Mouse (Mus musculus): ENCODE data around the gene Cx3cr1.
"Not testable (repeated sequence)": the region's sequence is repeated elsewhere in the genome, so short reads cannot be mapped to it uniquely, and the experiment has no call there.

Cx3cr1 gene

DNA sequence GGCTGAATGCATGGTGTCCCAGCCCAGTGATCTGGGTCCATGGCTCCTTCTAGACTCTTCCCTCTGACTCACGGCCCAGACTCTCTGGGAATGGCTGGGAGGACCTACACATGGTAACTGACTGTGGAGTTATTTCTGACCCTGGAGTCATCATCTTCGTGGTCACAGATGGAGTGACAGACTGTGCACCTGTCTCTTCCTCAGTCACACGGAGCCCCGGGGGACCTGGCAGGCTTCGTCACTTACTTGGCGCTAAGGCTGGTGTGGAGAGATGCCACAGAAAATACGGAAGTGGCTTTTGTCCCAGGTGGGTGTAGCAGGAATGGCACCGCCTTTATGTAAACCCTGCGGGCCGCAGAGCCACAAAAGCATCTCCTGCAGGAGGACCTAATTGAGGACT, 45.5 kb downstream of the Cx3cr1 start:
- DNase-seq (ENCODE audit: low spot score), result no peak

GRCm38 (mm10) chr9:120023086-120023811, 46.4 kb downstream of the Cx3cr1 start, which contains the start of gene Xirp1:
TSS of gene Xirp1 (minus strand) at chr9:120023598.
- no peak for DNase-seq (ENCODE audit: low spot score)

- no peak for DNase-seq (ENCODE audit: low spot score)
Measured at GRCm38 (mm10) chr9:120021164-120021563, 48.5 kb downstream of the Cx3cr1 start.

GRCm38 (mm10) chr9:120020285-120020890, 49.3 kb downstream of the Cx3cr1 start:
- peak; percentile 84 for DNase-seq (ENCODE audit: low spot score)

DNA sequence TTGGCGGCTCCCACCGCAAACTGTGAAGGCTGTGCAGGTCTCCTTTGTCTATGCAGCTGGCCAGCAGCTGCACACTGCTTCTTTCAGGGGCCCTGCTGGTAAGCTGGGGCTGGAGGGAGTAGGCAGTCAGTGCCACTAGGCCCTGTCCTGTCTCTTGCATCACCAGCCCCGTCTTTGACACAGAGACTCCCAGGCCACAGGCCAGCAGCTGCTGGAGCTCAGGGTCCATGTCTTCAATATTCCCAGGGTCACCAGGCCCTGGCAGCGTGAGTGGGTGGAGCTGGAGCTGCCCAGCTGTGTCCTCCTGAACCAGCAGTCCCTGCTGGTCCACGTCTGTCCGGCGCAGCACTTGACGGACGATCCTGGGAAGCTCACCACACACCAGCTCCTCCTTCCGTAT, 52.7 kb downstream of the Cx3cr1 start:
- DNase-seq (ENCODE audit: low spot score), result no peak

DNA sequence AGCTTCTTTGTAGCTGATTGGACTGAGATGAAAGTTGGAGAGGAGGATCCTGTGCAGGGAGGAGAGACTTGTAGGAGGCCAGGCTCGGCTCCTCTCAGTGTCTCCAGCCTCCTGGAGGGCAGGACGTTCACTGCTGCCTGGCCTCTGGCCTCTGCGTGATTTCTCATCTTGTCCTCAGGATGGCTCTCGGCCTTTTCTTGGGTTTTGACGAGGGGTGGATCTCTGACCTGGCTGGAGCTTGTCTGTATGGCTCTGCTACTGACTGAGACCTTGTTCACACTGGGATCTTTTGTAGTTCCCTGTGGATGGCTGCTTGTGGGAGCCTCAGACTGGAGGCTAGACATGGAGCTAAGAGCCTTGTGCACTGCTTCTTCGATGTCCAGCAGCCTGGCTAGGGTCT, 54.9 kb downstream of the Cx3cr1 start:
- DNase-seq (ENCODE audit: low spot score), result no peak

DNA sequence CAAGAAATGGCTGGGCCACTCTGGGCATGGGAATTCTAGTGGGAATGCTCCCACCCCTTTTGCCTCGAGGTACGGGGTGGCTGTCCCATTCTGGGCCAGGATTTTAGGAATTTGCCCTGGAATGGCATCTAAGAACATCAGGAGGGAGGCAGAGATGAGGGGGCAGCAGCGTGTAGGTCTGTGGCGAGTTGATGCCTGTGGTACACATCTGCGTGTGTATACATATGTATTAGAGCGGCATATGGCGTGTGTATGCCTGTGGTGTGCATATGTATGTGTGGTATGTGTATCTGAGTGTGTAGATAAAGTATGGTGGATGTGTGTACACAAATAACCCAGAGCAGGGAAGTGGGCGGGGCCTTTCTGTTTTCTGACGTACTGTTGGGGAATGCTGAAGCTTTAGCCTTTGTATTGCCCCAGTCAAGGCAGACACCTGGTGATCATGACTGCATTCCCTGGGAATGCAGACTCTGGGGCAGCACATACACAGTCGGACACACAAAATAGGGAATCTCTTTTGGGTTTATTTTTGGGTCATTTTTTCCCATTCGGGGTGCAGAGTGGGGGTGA, 56.3 kb downstream of the Cx3cr1 start:
- DNase-seq (ENCODE audit: low spot score), result no peak

DNA sequence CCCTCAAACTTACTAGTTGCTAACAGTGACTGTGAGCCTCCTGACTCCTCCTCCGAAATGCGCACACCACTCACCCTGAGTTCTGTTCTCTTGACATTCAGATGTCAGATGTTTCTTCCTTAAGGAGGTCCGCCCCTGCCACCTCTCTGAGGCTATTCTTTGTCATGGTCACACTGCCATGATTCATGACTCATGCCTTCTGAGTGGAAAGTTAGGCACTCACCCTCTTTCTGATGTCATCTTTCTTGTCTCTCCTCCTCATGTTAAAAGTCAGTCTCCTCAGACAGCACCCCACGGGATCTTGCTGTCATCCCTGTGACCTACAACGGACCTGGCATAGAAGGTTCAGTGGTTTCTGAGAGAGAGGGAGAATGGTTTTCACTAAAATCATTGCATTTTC, 56.9 kb downstream of the Cx3cr1 start:
- DNase-seq (ENCODE audit: low spot score), result no peak

- DNase-seq (ENCODE audit: low spot score), result not testable (repeated sequence)
Measured at GRCm38 (mm10) chr9:120012161-120012560, 57.5 kb downstream of the Cx3cr1 start.

DNA sequence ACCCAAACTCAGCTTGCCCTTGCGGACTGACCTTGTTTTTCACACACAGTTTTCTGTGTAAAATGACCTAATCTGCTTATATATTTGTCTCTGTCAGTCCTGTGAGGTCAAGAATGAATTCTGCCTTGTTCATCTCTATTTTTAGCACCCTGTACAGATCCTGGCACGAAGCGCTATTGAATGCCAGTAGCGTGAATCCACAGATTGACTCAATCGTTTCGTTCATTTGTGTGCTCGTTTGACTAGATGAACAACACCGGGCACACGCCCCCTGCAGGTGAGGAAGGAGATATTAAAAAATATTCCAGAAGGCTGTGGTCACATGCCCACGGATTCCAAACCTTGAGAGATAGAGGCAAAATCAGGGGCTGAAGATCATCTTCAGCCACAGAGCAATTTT, 58.1 kb downstream of the Cx3cr1 start:
- DNase-seq (ENCODE audit: low spot score), result peak; percentile 88

DNA sequence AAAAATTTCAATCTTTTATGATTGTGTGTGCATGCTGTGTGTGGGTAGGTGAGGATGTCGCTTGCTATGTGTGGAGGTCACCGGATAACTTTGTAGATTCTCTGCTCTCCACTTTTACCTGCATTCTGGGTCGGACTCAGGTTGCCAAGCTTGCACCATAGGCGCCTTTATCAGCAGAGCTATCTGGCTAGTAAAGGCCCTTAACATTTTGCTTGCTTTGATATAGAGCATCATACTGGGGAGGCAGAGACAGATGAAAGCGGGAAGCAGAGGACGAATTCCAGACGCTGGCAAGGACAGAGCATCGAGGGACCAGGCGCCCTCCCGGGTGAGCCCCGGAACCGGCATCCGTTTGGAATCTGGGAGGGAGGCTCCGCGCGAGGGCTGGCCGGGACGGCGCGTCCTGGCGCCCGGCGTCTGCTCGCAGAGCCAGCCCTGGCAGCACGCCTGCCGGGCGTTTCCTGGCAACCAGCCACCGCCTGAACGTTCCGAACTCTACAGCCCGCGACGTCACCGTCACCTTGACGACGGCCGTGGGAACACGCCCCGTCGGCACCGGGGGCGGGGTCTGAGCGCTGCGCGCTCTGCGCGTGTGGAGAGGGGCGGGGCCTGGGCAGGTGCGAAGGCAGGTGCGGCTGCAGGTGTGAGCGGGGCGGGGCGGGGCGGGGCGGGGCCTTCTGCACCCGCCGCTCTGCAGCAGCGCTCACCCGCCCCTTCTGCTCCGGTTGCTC, 58.7 kb downstream of the Cx3cr1 start:
- DNase-seq (ENCODE audit: low spot score), result peak; percentile 96

DNA sequence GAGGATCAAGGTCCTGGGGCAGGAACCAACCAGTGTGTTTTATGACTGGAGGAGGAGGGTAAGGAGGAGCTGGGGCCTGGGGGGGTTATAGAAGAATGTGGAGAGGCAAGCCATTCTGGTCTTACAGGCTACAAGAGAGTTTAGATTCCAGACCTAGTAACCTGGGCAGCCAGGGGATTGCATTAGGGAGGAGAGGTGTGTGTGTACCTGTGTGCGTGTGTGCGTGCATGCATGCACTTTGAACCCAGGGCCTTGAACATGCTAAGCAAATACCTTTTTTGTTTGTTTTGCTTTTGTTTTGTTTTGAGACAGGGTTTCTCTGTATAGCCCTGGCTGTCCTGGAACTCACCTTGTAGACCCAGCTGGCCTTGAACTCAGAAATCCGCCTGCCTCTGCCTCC, 59.8 kb downstream of the Cx3cr1 start:
- no peak for DNase-seq (ENCODE audit: low spot score)

- DNase-seq (ENCODE audit: low spot score), result no peak
Measured at GRCm38 (mm10) chr9:120009226-120009841, 60.3 kb downstream of the Cx3cr1 start.

GRCm38 (mm10) chr9:120007833-120008232, 61.8 kb downstream of the Cx3cr1 start:
- no peak for DNase-seq (ENCODE audit: low spot score)

DNA sequence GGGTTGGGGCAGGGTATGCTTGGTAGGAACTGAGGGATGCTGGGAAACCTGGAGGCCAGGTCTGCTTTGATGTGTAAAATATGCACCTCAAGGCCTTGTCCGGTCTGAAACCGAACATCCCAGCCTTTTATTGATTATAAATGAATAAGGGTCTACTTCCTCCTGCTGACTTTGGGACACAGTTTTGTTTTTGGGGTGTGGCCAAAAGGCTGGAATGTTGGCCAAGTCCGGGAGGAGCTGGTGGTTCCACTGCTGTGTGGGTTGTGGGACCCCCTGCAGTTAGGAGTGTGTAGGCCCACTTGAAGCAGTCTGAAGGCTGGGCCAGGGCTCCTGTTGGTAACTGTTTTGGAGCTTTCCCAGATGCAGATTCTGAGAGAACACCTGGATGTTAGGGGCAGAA, 63.7 kb downstream of the Cx3cr1 start:
- DNase-seq (ENCODE audit: low spot score), result no peak

DNA sequence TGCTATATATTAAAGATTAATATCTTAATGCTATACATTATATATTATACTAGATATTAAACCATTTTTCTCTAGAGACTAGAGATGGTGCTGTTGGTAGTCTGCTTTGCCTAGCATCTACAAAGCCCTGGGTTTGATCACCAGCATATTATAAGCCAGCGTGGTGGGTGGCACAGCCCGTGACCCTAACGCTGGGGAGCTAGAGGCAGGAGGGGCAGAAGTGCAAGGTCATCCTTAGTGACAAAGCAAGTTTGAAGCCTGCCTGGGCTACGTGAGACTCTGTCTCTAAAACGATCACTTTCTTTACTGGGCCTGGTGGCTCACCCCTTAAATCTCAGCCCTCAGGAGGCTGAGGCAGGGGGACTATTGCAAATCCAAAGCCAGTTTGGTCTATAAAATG, 66.8 kb downstream of the Cx3cr1 start:
- no peak for DNase-seq (ENCODE audit: low spot score)

DNA sequence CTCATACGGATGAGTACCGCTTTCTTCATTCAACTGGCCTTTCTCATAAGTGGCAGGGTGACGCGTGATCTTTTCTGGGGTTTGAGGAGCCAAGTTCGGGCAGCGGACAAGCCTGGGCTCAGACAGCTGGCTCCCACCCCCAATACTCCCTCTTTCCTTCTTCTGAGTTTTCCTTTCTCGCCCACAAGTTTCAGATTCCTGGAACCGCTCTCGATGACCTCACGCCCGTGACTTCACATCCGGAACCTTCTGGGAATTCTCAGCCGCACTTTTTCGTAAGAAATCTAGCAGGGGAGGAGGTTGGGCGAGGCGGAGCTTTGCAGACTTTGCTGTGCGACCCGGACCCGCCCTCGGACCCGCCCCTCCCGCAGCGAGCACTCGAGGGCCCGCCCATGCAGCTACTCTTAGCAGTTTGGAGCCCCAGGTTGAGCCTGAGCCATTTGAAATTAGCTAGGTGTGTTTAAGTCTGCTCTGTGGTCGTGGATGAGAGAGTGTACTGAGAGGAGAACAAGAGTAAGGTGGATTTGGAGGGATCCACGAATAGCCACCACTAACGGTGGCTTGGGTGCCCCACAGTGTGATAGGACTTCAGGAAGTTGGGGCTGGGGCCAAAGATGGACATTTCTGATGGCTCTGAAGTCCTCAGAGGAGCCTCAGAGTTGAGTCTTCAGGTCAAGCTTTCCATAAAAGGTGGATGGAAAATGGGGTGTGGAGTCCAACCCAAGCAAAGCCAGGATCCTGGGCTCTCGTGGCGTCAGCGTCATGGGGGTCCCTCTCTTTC, 67.5 kb downstream of the Cx3cr1 start:
- peak; percentile 95 for DNase-seq (ENCODE audit: low spot score)

GRCm38 (mm10) chr9:120000761-120001160, 68.9 kb downstream of the Cx3cr1 start:
- DNase-seq (ENCODE audit: low spot score), result no peak

DNA sequence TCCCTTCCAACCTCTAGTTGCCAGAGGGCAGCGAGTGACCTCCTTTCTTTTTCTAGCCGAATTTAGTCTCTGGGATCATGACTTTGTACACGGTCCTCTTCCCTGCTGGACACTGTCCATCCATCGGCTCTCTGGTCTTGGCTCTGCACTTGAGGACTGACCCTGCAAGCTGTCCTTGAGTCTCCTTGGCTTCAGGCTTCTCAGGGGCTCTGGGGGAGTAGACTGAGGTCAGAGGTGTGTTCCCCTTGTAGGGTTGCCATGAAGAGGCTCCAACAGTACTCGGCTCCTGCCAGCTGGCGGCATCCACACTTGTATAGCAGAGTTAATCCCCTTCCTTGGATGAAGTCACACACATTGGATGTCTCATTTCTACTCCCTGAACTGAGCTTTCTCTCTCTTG, 70.0 kb downstream of the Cx3cr1 start:
- DNase-seq (ENCODE audit: low spot score), result no peak

- no peak for DNase-seq (ENCODE audit: low spot score)
Measured at GRCm38 (mm10) chr9:119998776-119999175, 70.9 kb downstream of the Cx3cr1 start.

DNA sequence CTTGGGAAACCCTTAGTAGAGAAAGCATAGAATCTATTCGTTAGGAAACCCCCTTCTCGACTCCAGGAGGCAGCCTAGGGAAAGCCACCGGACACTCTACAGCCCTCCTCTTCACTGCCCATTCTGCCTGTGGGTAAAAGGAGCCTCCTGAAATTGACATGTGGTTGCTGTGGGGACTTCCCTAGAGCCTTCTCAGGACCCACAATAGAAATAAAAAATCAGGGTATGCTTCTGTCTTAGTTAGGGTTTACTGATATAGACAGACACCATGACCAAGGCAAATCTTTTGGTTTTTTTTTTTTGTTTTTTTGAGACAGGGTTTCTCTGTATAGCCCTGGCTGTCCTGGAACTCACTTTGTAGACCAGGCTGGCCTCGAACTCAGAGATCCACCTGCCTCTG, 73.6 kb downstream of the Cx3cr1 start:
- no peak for DNase-seq (ENCODE audit: low spot score)

DNA sequence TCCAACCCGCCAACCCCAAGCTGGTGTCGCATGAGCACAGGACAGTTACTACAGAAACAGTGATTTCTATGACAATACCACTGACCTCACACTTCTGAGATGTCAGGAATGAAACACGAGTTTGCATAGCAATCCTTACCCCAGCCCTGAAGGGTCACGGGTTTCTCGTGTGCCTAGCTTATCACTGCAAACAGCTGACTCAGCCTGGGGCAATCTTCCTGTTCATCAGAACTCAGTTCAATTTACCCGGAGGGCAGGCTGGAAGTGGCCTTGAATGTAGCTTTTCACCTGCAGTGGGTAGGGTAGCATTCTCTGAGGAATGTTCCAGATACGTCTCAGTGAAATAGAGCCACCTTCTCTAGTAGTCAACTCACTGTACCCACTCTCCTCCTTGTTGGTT, 75.5 kb downstream of the Cx3cr1 start:
- no peak for DNase-seq (ENCODE audit: low spot score)

Measured in embryo, embryonic 10.5 days (tissue).